Mouse (Mus musculus) forelimb bud, embryonic 11.5 days (tissue): ENCODE data around the gene Noct.

Source experiments
- DNase-seq: peaks from one replicate; pipeline ENCODE4 v3.0.0-alpha.2; 2012; ENCODE audit warnings: low read depth, low spot score

The Noct gene

DNA sequence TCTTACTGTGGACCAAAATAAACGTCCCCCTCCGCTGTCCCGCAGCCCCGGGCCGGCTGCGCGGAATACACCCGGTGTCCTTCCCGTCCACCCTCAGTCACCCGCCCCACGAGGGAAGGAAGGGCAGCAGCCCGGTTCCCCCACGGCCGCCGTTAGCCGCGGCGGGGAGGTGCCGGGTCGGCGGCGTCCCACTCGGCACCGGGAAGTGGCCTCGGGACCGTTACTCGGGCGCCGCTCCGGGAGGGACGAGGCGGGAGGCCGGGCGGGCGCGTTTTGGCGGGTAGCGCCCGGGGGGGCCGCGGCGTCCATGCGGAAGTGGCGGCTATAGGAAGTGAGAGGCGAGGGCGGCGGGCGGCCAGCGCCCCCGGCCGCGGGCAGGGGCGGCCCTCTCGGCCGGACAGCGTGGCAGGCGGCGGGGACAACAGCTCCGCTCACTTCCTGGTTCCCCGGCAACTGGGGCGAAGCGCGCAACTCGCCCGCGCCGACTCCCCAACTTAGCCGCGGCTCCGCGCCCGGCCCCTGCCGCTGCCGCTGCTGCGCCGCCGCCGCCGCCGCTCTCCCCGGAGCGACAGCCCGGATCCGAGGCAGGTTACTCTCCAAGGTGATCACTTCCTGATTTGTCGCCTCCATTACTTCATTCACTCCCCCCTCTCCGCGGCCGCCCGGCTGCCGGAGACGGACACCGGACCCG lies 52.3 kb downstream of the Noct start:
- peak; percentile 7 for DNase-seq

DNA sequence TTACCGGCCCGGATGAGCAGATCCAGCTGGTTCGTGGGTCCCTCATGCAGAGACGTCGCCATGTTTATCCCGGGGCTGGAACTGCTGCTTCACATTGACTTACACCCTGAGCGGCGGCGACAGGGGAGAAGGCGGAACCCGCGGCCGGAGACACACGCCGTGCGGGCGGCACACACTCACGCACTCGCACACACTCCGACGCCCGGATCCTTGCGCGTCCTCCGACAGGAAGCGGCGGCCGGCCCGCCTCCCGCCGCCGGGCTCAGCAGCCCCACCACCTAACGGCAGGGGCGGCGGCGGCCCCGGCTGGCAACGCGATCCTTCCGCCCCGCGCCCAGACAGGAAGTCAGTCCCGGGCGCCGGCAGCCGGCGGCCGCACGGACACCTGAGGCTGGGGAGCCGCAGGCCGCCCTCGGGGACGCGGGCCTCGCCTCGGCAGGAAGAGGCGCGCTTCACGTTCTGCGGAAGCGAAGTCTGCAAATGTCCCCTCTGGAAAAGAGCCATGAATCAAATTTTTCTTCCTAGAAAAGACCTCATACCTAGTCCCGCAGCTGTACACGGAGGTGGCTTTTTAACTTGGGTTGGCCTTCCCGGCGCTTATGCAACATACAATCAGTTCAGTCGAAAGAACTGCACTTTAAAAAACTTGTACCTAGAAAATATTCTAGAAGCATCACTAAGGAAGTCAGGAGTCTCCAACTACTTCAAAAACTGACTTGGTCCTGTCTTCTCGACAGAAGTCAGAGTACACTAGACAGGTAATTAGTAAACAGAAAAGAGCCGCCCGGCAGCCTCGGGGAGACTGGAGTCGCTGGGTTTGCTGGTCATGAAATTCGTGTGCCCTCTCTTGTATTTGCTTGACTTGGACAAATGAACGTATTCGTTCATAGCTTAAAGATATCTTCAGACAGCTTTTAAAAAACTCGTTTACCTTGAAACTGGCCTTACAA lies 53.2 kb downstream of the Noct start:
- peak; percentile 74 for DNase-seq

DNA sequence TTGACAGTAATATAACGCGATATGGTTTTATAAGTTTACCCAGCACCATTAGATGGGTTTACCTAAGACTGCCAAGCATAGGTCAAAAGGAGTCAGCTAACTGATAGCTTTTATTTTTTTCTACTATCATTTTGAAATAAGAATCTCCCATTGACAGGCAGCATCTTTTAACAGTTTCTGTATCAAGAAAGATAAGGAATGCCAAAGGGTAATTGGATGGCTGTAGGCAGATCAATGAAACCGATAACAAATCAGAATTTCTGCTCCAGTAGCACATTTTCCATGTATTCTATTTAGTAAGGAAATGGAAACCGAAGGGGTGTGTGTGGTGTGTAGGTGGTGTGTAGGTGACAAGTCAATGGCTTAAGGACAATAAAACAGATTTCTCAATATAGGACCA lies 54.2 kb downstream of the Noct start:
- no peak for DNase-seq

DNA sequence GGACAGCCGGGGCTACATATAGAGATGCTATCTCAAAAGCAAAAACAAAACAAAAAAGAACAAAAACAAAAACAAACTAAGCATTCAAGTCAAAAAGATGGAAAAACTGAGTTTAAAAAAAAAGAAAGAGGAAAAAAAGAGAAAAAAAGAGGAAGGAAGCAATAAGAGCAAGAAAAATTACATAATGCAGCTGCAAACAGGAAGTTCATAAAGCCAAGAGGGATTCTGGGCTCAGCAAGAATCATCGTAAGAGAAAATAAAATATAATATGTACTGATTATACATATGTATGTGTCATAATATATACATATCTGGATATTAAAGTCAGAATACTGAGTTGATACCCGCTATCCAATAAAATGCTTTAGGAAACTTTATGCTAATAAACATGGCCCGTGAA lies 57.5 kb downstream of the Noct start:
- DNase-seq = no peak

DNA sequence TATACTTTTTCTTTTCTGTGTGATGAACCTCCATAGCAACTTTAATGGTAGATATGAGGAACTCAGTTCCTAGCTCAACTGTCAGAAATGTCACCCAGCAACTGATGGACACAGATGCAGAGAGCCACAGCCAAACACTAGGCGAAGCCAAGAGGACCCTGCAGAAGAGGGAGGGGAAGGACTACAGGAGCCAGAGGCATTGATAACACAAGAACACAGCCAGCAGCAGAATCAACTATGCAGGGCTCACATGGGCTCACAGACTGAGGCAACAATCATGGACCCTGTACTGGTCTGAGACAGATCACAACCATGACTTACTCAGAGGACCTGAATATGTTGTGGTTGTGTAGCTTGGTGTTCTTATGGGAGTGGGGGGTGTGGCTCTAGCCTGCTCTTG lies 60.1 kb downstream of the Noct start:
- DNase-seq = no peak

DNA sequence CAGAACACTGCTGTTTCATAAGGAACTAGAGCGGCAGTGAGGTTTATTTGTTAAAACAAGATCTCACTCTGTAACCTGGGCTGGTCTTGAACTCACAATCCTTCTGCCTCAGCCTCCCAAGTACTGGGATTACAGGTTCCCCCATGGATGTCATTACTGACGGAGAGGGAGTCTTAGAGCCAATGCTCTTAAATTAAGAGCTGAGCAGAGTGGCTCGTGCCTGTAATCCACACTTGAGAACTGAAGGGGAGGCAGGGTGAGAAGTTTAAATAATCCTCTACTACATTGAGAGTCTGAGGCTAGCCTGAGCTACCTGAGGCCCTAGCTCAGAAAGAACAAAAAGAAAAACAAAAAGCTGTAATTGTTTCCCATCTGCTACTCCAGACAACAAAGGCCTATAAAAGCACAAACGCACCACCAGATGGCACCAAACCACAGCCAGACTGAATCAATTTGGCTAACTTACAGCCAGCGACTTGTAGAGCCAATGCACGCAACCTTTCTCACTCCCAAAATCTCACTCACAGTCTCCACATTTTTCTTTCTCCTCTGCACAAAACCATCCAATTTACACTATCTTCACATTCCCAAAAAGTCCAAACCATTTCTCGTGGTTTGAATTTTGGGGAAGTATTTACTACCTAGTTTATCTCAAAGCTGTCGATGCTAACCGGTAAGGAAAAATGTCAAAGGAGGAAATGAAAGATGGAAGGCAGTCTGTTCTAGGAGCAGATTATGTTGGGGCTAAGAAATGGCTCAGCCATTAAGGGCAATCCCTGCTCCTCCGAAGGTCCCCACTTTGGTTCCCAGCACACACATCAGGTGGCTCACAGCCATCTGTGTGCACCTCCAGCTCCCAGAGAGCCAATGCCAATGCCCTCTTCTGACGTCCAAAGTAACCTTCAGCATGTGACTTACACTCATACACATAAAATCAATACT lies 64.9 kb downstream of the Noct start:
- peak; percentile 92 for DNase-seq

DNA sequence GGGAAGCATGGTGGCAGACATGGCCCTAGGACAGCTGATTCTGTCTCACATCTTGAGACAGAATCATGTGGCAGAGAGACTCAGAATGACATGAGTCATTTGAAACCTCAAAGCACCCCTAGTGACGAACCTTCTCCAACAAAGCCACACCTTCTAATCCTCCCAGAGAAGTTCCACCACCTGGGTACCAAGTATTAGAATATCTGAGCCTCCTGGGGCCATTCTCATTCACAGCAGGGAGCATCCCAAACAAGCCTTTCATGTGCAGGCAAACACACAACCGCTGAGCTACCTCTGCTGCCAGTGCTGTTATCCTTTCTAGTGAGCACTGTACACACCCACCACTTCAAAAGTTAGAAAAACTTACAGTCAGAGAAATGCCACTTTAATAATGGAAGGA lies 70.0 kb downstream of the Noct start:
- no peak for DNase-seq

DNA sequence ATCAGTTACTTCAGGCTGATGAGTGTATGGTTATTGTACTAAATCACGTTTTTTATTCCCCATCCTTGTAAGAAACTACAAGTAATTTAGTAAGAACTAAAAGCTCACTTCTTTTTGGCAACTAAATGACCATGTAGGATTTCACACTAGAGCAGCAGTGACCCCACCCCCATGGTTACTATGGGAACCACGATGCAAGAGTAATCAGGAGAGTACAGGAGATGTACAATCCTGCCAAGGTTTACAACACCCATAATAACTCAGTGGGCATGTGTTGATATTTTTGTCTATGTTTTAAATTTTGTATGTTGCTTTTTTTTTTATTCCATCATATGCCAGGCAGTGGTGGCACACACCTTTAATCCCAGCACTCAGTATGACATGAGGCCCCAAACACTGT lies 71.0 kb downstream of the Noct start:
- DNase-seq = no peak

DNA sequence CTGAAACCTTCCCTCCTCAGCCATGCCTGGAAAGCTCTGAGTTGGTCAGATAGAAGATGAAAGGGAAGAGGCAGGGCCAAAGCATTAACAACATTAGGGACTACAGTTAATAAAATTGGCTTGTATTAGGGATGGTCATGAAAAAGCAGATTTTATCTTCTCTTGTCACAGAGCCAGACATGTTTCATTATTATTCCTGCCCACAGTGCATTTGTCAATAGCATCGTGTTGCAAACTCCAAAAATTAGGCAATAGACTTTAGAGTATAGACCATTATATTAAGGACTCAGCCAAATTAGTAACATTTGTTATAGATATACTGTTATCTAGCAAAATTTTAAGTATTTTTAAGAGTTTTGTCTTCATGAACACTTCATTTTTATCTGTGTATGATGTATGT lies 72.5 kb downstream of the Noct start:
- no peak for DNase-seq
